Comparison of ENCODE assay signal across 29 mouse cellular contexts in genomic region chr19:15465063-15465760, GRCm38 (mm10).
DNase-seq lines count a peak whose midpoint lies in the region; ATAC-seq lines count a peak whose summit lies in the region.
"Had no signal": no experiment of that assay in that cellular context is flagged by ENCODE, and none has a peak within 500 bp of the region (broad histone marks: within the 10 kb centered on the region; RNA-seq: fewer than 3 reads in every experiment).

No protein-coding gene starts in this region.

- no peak overlapping the region for H3K27ac ChIP-seq in hindbrain, embryonic 12.5 days
- no peak overlapping the region for H3K27ac ChIP-seq in hindbrain, embryonic 13.5 days
- H3K27ac ChIP-seq: heart, embryonic 13.5 days; hindbrain, embryonic 15.5 days; neural tube, embryonic 13.5 days had no signal

- no peak overlapping the region for H3K4me2 ChIP-seq in hindbrain, embryonic 12.5 days (replicated peaks)
- no peak overlapping the region for H3K4me2 ChIP-seq in hindbrain, embryonic 13.5 days
- H3K4me2 ChIP-seq: heart, embryonic 13.5 days; hindbrain, embryonic 15.5 days; liver, embryonic 11.5 days; midbrain, embryonic 11.5 days; neural tube, embryonic 13.5 days had no signal

- DNase-seq in MN1 (ENCODE audit: low spot score) = peak; percentile 17
- DNase-seq in brain, adult 2 months (ENCODE audit: low read depth, low spot score) = peak; percentile 10
- DNase-seq in forelimb bud, embryonic 11.5 days (ENCODE audit: low read depth, low spot score) = peak; percentile 29
- no peak for DNase-seq in thymus, postnatal 10 days (ENCODE audit: low spot score in 2 of 2)
- DNase-seq in layer of hippocampus, postnatal 25 days (ENCODE audit: extremely low spot score in 1 of 2, low spot score in 1 of 2) = no peak
- DNase-seq in layer of hippocampus, adult 9-10 months (ENCODE audit: low spot score) = no peak
- DNase-seq: adrenal gland, adult 8-10 months; B cell, adult 2 months; cerebellum, adult 9-10 months; forebrain, postnatal 0 days; gastrocnemius, postnatal 25 days; heart, adult 18-20 months; heart, postnatal 14 days; kidney, postnatal 4 days; left cerebral cortex, postnatal 4 days; liver, postnatal 0 days; thymus, adult 2 months had no signal

- H3K27me3 ChIP-seq in hindbrain, embryonic 12.5 days = no peaks in the 10 kb centered on the region
- H3K27me3 ChIP-seq in hindbrain, embryonic 13.5 days = 0 out of 2 replicates have a peak, but pooled peaks cover under 1% of the 10 kb centered on the region
- H3K27me3 ChIP-seq: CH12.LX; heart, embryonic 13.5 days; hindbrain, embryonic 15.5 days; neural tube, embryonic 13.5 days had no signal

- WGBS in hindbrain, embryonic 12.5 days = 52% methylated on average over 9 of the region's 9 CpGs
- 50% methylated on average over 9 of the region's 9 CpGs for WGBS in hindbrain, embryonic 13.5 days

- no peaks in the 10 kb centered on the region for H3K9me3 ChIP-seq in hindbrain, embryonic 12.5 days (replicated peaks)
- no peaks in the 10 kb centered on the region for H3K9me3 ChIP-seq in hindbrain, embryonic 13.5 days
- H3K9me3 ChIP-seq: G1E; heart, embryonic 13.5 days; hindbrain, embryonic 15.5 days; neural tube, embryonic 13.5 days had no signal

- H3K4me1 ChIP-seq in hindbrain, embryonic 12.5 days = peaks cover 3% of the 10 kb centered on the region; the same call in 1 of the 2 replicates
- H3K4me1 ChIP-seq in hindbrain, embryonic 13.5 days (replicated peaks) = peaks cover 5% of the 10 kb centered on the region
- H3K4me1 ChIP-seq: hindbrain, embryonic 15.5 days had no signal

- no peak overlapping the region for H3K9ac ChIP-seq in hindbrain, embryonic 12.5 days
- H3K9ac ChIP-seq in hindbrain, embryonic 13.5 days = no peak overlapping the region
- H3K9ac ChIP-seq: forebrain, postnatal 0 days; heart, embryonic 13.5 days; hindbrain, embryonic 15.5 days; liver, postnatal 0 days; neural tube, embryonic 13.5 days had no signal

- no peak overlapping the region for H3K4me3 ChIP-seq in hindbrain, embryonic 12.5 days
- H3K4me3 ChIP-seq in hindbrain, embryonic 13.5 days = no peak overlapping the region
- H3K4me3 ChIP-seq: heart, embryonic 13.5 days; hindbrain, embryonic 15.5 days; neural tube, embryonic 13.5 days had no signal

- ATAC-seq in hindbrain, embryonic 12.5 days (ENCODE audit: low FRiP score) = peak; percentile 43; the same call in 1 of the 2 replicates
- ATAC-seq in hindbrain, embryonic 13.5 days (ENCODE audit: low FRiP score) = no peak
- ATAC-seq: activated CD4-positive, CD25-positive, alpha-beta regulatory T cell, adult 4 months; forebrain, postnatal 0 days; intestine, embryonic 16.5 days; liver, postnatal 0 days; lung, postnatal 0 days had no signal

- H3K36me3 ChIP-seq in hindbrain, embryonic 12.5 days = no peaks in the 10 kb centered on the region
- no peaks in the 10 kb centered on the region for H3K36me3 ChIP-seq in hindbrain, embryonic 13.5 days
- H3K36me3 ChIP-seq: G1E; heart, embryonic 13.5 days; hindbrain, embryonic 15.5 days; neural tube, embryonic 13.5 days had no signal

Comparison
In these comparisons a context has a peak if more than half of its experiments do, and no peak if none do; other contexts are left out.
1. DNase-seq: peak in MN1 (single experiment), brain, adult 2 months (single experiment) and forelimb bud, embryonic 11.5 days (single experiment); none in thymus, postnatal 10 days (0 of 2), layer of hippocampus, postnatal 25 days (0 of 2) and layer of hippocampus, adult 9-10 months (single experiment).